Mouse (Mus musculus): Measurements from ENCODE around the gene Sdhaf3. TPM values are rescaled to one million over a fixed set of nuclear protein-coding genes. Genes with fewer than 3 reads are reported as not detected.
A peak's percentile ranks its signal among the peaks of the same experiment; 100 is the strongest.

Gene Sdhaf3
- total RNA-seq (2021) = 1 to 10 TPM; 6.0 to 6.3 TPM
- long read RNA-seq, experiment 1, full-length matches to known transcripts = 9 of 12 reads
- long read RNA-seq, experiment 1, partial matches to known transcripts = 0 of 12 reads
- long read RNA-seq, experiment 1, other reads (novel, unspliced or antisense) = 3 of 12 reads
- long read RNA-seq, experiment 2, full-length matches to known transcripts = 9 of 10 reads
- long read RNA-seq, experiment 2, partial matches to known transcripts = 0 of 10 reads
- long read RNA-seq, experiment 2, other reads (novel, unspliced or antisense) = 1 of 10 reads

DNA sequence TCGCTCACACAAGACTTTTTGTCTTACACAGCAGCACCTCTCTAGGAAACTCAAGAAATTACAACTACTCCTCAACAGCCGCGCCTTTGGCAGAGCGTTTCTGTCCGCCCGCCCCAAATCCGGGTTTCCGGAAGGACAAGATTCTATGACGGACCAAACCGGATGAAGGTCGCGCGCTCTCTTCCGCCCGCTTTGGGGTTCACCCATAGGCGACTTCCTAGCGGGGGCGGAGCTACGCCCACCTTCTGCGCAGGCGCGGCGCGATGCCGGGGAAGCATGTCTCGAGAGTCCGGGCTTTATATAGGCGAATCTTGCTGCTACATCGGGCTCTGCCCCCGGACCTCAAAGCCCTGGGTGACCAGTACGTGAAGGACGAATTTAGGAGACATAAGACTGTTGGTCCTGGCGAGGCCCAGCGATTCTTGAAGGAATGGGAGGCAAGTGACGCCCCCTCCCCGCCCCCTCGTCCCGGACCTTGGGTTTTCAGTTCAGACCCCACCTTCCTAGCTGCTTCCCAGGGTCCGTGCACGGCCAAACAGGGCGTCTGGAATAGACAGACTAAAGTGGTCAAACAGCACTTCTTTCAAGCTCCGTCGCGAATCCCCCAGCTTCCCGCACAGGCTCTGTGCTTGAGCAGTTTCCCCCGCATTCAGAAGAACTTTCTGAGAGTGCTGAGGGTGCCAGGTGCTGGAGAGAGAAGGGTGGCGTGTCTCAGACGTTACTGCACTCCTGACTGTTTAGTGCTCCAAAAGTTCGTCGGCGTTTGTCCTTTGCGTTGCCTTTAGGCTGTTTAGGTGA lies at the start of gene Sdhaf3:
Gene Sdhaf3 (plus strand): TSS at position 241 of the 798 bp plus-strand sequence.
- Histone ChIP-seq H3K27ac (peak within 1 kb of the TSS; percentile 65), H3K4me3 (peak within 1 kb of the TSS; percentile 91)
- peak; percentile 59 for TF ChIP-seq CTCF (IDR thresholded peaks at IDR 0.05)
- peak; percentile 96 for DNase-seq (ENCODE audit: extremely low spot score in 1 of 2, low spot score in 2 of 2)
- intact Hi-C loops (cut with DNase I) = no loop called here

DNA sequence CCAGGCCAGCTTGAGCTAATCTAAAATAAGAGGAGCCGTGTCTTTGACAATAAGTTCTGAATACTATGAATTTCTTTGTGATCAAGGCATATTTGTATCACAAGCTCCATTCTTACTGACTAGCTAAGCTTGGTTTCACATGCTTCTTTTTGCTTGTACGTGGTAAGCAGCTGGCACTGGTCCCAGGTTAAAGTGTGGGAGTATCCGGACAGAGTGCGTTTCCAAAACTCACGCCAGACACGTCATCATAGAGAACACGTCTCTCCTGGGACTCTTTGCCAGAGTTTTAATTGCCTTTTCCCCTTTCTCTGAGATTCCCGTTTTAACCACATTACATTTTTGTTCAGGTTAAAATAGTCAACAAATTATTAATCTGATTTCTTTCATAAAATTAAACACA lies 46.2 kb upstream of the Sdhaf3 start:
- TF ChIP-seq CTCF (IDR thresholded peaks at IDR 0.05) = no peak
- H3K4me3 ChIP-seq = no peak overlapping the region
- intact Hi-C loops (cut with DNase I) = no loop called here
- DNase-seq (ENCODE audit: extremely low spot score in 1 of 2, low spot score in 2 of 2) = no peak
- no peak overlapping the region for H3K27ac ChIP-seq

GRCm38 (mm10) chr6:6914304-6914703 lies 41.5 kb upstream of the Sdhaf3 start:
- H3K27ac ChIP-seq = no peak overlapping the region
- H3K4me3 ChIP-seq = no peak overlapping the region
- no peak for DNase-seq (ENCODE audit: extremely low spot score in 1 of 2, low spot score in 2 of 2)
- no peak for TF ChIP-seq CTCF (IDR thresholded peaks at IDR 0.05)
- intact Hi-C loops (cut with DNase I) = loop anchor here (2.0 to 10.0 kb wide), 2 partner anchors 1056 to 1270 kb away; no protein-coding TSS in a partner anchor

DNA sequence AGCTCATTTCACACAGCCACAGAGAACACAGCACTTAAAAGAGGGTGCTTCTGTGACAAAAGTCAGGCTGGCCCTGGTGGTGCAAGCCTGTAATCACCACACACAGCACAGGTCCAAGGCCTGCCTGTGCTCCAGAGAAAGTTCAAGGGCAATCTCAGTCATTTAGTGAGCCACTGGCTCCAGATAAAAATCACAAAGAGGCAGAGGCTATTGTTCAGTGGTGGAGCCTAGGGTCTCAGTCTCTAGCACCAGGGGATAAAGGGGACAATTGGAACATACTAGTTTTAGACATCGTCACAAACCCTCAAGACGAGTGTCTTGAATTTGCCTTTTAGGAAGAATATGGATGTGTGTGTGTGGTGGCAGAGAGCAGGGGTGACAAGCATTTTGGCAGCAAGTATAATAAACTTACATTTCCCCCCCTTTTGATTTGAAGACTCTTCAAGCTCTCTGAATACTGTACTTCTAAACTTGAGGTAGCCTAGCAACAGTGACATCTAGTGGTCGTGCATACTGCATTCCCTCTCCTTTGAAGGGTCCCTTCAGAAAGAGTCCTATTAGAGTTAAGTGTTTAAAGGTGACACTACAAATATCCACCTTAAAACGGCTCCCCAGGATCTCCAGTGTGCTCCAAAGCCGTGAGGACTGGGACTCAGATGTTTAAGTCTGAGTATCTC lies 40.8 kb upstream of the Sdhaf3 start:
- H3K4me3 ChIP-seq = no peak overlapping the region
- DNase-seq (ENCODE audit: extremely low spot score in 1 of 2, low spot score in 2 of 2) = peak in 1 of 2 experiments; percentile 26
- peak; percentile 77 for TF ChIP-seq CTCF (IDR thresholded peaks at IDR 0.05)
- H3K27ac ChIP-seq = no peak overlapping the region
- intact Hi-C loops (cut with DNase I) = loop anchor here (2.0 to 10.0 kb wide), 3 partner anchors 908 to 1270 kb away; no protein-coding TSS in a partner anchor

- Histone ChIP-seq H3K27ac (no peak overlapping the region), H3K4me3 (no peak overlapping the region)
- no peak for DNase-seq (ENCODE audit: extremely low spot score in 1 of 2, low spot score in 2 of 2)
- TF ChIP-seq CTCF (IDR thresholded peaks at IDR 0.05) = no peak
- intact Hi-C loops (cut with DNase I) = loop anchor here (2.0 to 10.0 kb wide), 3 partner anchors 908 to 1271 kb away; no protein-coding TSS in a partner anchor
Observed at GRCm38 (mm10) chr6:6915526-6915915, 40.3 kb upstream of the Sdhaf3 start.

GRCm38 (mm10) chr6:6917334-6917733 lies 38.5 kb upstream of the Sdhaf3 start:
- TF ChIP-seq CTCF (IDR thresholded peaks at IDR 0.05) = no peak
- intact Hi-C loops (cut with DNase I) = loop anchor here (5.0 to 10.0 kb wide), 2 partner anchors 910 to 1273 kb away; no protein-coding TSS in a partner anchor
- DNase-seq (ENCODE audit: extremely low spot score in 1 of 2, low spot score in 2 of 2) = no peak
- no peak overlapping the region for H3K27ac ChIP-seq
- H3K4me3 ChIP-seq = no peak overlapping the region

- TF ChIP-seq CTCF (IDR thresholded peaks at IDR 0.05) = no peak
- intact Hi-C loops (cut with DNase I) = no loop called here
- no peak overlapping the region for H3K4me3 ChIP-seq
- no peak overlapping the region for H3K27ac ChIP-seq
- no peak for DNase-seq (ENCODE audit: extremely low spot score in 1 of 2, low spot score in 2 of 2)
Observed at GRCm38 (mm10) chr6:6925264-6925663, 30.5 kb upstream of the Sdhaf3 start.

GRCm38 (mm10) chr6:6930831-6931230 lies 25.0 kb upstream of the Sdhaf3 start:
- Histone ChIP-seq H3K27ac (no peak overlapping the region), H3K4me3 (no peak overlapping the region)
- intact Hi-C loops (cut with DNase I) = no loop called here
- TF ChIP-seq CTCF (IDR thresholded peaks at IDR 0.05) = no peak
- DNase-seq (ENCODE audit: extremely low spot score in 1 of 2, low spot score in 2 of 2) = no peak

DNA sequence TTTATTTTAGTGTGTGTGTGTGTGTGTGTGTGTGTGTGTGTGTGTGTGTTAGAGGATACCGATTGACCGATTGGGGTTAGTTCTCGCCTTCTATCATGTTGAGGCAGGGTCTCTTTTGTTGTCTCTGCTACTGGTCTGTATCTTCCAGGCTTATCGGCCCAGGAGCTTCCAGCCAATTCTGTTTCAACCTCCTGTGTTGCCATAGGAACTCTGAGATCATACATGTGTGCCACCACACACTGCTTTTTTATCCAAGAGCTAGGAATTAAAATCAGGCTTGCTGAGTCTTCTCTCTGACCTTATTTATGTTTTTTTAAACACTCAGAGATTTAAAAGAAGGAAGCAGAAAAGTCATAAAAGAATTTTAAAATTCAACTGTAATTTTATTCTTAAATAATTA lies 24.3 kb upstream of the Sdhaf3 start:
- no peak for DNase-seq (ENCODE audit: extremely low spot score in 1 of 2, low spot score in 2 of 2)
- TF ChIP-seq CTCF (IDR thresholded peaks at IDR 0.05) = no peak
- Histone ChIP-seq H3K27ac (no peak overlapping the region), H3K4me3 (no peak overlapping the region)
- intact Hi-C loops (cut with DNase I) = no loop called here

DNA sequence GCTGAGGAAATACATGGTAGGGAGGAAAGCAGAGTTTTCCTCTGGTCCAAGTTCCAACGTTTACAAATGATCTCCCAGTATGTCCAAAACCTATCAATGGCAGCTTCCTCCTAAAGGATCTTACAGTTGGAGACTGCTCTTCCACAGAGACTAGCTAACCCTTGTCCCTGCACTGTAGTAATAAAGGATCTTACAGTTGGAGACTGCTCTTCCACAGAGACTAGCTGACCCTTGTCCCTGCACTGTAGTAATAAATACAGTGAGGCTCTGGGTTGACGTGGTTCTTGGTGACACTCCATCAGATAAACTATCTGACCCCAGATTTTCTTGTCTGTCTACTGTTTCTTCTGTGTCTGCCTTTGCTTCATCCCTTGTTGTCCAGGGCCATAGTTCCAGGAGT lies 15.0 kb upstream of the Sdhaf3 start:
- Histone ChIP-seq H3K27ac (no peak overlapping the region), H3K4me3 (no peak overlapping the region)
- TF ChIP-seq CTCF (IDR thresholded peaks at IDR 0.05) = no peak
- DNase-seq (ENCODE audit: extremely low spot score in 1 of 2, low spot score in 2 of 2) = no peak
- intact Hi-C loops (cut with DNase I) = no loop called here

DNA sequence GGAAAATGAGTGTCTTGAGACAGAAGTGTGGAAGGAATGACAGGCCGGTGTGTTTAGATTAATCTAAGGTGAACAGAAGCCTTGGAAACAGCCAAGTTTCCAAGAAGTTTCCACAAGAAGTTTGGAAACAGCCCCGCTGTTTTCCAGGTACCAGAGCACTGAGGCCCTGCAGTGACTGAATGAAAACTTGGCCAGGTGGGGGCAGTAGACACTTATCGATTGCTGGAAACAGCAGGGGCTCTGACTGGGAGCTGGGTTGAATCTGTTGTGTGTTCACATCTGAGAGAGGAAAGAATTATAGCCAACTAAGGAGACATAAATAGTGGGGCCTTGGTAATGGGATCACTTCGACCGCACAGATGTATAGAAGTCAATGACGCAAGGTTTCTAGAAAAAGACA lies 13.0 kb upstream of the Sdhaf3 start:
- no peak overlapping the region for H3K27ac ChIP-seq
- peak; percentile 48 for TF ChIP-seq CTCF (IDR thresholded peaks at IDR 0.05)
- DNase-seq (ENCODE audit: extremely low spot score in 1 of 2, low spot score in 2 of 2) = peak in 1 of 2 experiments; percentile 31
- H3K4me3 ChIP-seq = no peak overlapping the region
- intact Hi-C loops (cut with DNase I) = no loop called here

DNA sequence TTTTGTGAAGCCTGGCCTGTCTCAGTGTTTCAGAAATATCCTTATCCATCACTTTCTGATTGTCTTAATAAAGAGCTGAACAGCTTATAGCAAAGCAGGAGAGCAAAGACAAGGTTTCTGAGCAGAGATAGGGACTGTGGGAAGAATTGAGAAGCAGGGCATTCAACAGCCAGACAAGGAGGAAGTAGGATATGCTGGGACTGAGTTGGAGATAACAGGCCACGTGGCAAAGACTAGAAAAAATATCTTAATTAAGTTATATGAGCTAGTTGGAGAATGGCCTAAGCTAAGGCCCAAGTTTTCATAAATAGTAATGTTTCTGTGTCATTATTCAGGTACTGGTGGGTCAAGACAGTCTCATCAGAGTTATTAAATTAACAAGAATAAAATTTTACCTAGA lies 8.2 kb upstream of the Sdhaf3 start:
- H3K4me3 ChIP-seq = no peak overlapping the region
- no peak for TF ChIP-seq CTCF (IDR thresholded peaks at IDR 0.05)
- intact Hi-C loops (cut with DNase I) = no loop called here
- no peak for DNase-seq (ENCODE audit: extremely low spot score in 1 of 2, low spot score in 2 of 2)
- no peak overlapping the region for H3K27ac ChIP-seq
